Mouse (Mus musculus): ENCODE data around the gene Mmp23.

- TF ChIP-seq POLR2A (IDR thresholded peaks at IDR 0.05; ENCODE audit: low read depth, low read length) (no peak), CTCF (conservative IDR thresholded peaks at IDR 0.05; ENCODE audit: insufficient read depth, insufficient read length, low read depth, low read length) (no peak)
Measured at GRCm38 (mm10) chr4:155606825-155607224, 46.4 kb downstream of the Mmp23 start.
